Mouse (Mus musculus) forebrain, postnatal 0 days (tissue): Measurements from ENCODE around the gene Cpne5. TPM values are rescaled to one million over a fixed set of nuclear protein-coding genes. Genes with fewer than 3 reads are reported as not detected.

Experiments used
- ATAC-seq: fragments of 200-750 bp; cut with Nextera tagmentation; 2 replicates; pipeline ENCODE4 v1.8.0; 2017; ENCODE audit warnings: mild to moderate bottlenecking, moderate library complexity
- DNase-seq: peaks from one replicate; pipeline ENCODE4 v3.0.0-alpha.2; 2015
- H3K27ac ChIP-seq: fragments of 300-500 bp; sonication (generic); 2 replicates; pipeline ENCODE4 v1.5.1; 2014; ENCODE audit warnings: low read depth, mild to moderate bottlenecking, antibody characterized with exemption, low read length, moderate library complexity, mixed read lengths
- H3K27me3 ChIP-seq: fragments of 300-500 bp; sonication (generic); 2 replicates; pipeline ENCODE4 v1.6.1; 2014; ENCODE audit warnings: mild to moderate bottlenecking, low read length, mixed read lengths; ENCODE audit not compliant: insufficient read depth
- H3K36me3 ChIP-seq: fragments of 300-500 bp; sonication (generic); 2 replicates; pipeline ENCODE4 v1.6.1; 2014; ENCODE audit warnings: mild to moderate bottlenecking, moderate library complexity; ENCODE audit not compliant: insufficient read depth
- H3K4me1 ChIP-seq: fragments of 300-500 bp; sonication (generic); 2 replicates; pipeline ENCODE4 v1.6.1; 2014; ENCODE audit warnings: antibody characterized with exemption; ENCODE audit not compliant: insufficient read depth
- H3K4me2 ChIP-seq: fragments of 300-500 bp; sonication (generic); 2 replicates; pipeline ENCODE4 v1.6.1; 2014; ENCODE audit warnings: low read depth, mild to moderate bottlenecking, moderate library complexity
- H3K4me3 ChIP-seq: fragments of 300-500 bp; sonication (generic); 2 replicates; pipeline ENCODE4 v1.5.1; 2014; ENCODE audit warnings: low read depth, low read length, mixed read lengths
- H3K9ac ChIP-seq: fragments of 300-500 bp; sonication (generic); 2 replicates; pipeline ENCODE4 v1.6.1; 2014; ENCODE audit warnings: mild to moderate bottlenecking
- H3K9me3 ChIP-seq: fragments of 300-500 bp; sonication (generic); 2 replicates; pipeline ENCODE4 v1.6.1; 2016; ENCODE audit warnings: low read length
- CTCF ChIP-seq: sonication (generic); IDR thresholded peaks from 2 replicates; pipeline ENCODE4 v1.5.1; 2016; ENCODE audit warnings: antibody characterized with exemption, control low read depth, low read depth
- WGBS: fragments of 180-500 bp; shearing (Covaris S2); extraction: QIAGEN DNeasy Blood & Tissue Kit; methylation state at CpG from one replicate; pipeline ENCODE4 v1.1.7; 2014; 5-methylcytosine and 5-hydroxymethylcytosine counted together
- polyA plus RNA-seq: library from polyadenylated mRNA; unstranded; fragments of >200 nt; fragmentation: Nextera tagmentation; extraction: Ambion mirVana; gene quantifications from 2 replicates; pipeline ENCODE4 v1.2.1, GENCODE M21; 2015
- total RNA-seq: library from RNA; depleted of rRNA; stranded (reverse); fragments of >200 nt; gene quantifications from 2 replicates; pipeline ENCODE4 v1.2.3, GENCODE M21; 2014

Cpne5 gene
- total and polyA plus RNA-seq, 2 experiments from 2014 or later = 60.0 to 61.6 TPM

DNA sequence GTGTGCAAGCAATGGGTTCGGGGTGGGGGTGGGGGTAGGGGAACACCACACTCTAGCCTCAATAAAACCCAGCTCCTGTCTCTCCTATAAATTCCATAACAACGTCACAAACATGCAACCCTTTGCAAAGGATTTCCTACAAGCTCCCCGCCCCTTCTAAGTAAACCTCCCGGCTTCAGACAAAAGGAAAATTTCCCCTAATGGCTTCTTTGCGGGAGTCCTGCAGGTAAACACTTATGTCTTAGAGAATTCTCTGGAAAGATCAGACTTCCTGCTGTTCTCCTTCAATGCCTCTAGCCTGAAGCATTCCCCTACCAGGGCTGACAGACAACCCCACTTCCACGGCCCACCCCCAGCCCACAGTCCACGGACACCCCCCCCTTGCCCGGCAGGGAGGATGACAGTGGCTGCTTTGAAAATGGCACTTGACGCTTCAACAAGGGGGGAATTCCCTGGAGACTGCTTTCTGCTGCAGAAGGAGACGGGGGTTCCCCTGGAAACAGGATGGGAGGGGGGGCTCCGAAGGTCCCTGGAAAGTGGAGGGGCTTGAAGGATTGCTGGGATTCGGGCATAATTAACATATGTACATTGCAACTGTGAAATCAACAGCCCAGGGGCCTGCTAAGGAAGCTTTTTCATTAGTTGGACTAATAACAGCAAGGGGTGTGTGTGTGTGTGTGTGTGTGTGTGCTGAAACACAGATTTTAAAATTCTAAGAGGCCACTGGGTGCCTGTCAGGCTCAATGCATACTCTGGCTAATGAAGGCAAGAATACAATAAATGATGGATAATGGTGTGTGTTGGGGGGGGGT, 24.4 kb downstream of the Cpne5 start:
- Histone ChIP-seq H3K27ac (peak overlapping the region; percentile 35; the same call in 1 of the 2 replicates), H3K4me1 (peaks cover 10% of the 10 kb centered on the region; the same call in 1 of the 2 replicates), H3K9me3 (no peaks in the 10 kb centered on the region), H3K9ac (0 out of 2 replicates have a peak overlapping the region, but pooled peaks have one; percentile 28), H3K27me3 (no peaks in the 10 kb centered on the region; the same call in 1 of the 2 replicates), H3K4me2 (peak overlapping the region; percentile 27), H3K36me3 (peaks cover 3% of the 10 kb centered on the region; the same call in 1 of the 2 replicates), H3K4me3 (no peak overlapping the region; the same call in 1 of the 2 replicates)
- DNase-seq (peak; percentile 52), ATAC-seq (peak; percentile 54)
- no peak for TF ChIP-seq CTCF
- WGBS = 5% methylated on average over 12 of the region's 12 CpGs

GRCm38 (mm10) chr17:29211836-29212235, 26.1 kb downstream of the Cpne5 start:
- no peak for ATAC-seq
- H3K4me2 ChIP-seq = no peak overlapping the region
- 54% methylated on average over 7 of the region's 7 CpGs for WGBS

DNA sequence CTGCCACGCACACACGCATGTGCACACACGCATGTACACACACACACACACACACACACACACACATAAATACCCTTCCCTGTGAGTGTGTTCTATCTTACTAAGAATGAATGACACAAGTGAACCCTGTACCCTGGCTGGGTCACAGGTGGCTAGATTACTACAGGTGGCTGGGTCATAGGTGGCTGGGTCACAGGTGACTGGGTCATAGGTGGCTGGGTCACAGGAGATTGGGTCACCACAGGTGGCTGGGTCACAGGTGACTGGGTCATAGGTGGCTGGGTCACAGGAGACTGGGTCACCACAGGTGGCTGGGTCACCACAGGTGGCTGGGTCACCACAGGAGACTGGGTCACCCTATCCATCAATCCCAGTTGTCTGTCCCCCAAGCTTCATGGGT, 27.9 kb downstream of the Cpne5 start:
- TF ChIP-seq CTCF = no peak
- H3K9ac ChIP-seq = no peak overlapping the region
- no peak for ATAC-seq

More at GRCm38 (mm10) chr17:29211836-29212235, 26.1 kb downstream of the Cpne5 start:
- no peaks in the 10 kb centered on the region for H3K9me3 ChIP-seq
- H3K4me1 ChIP-seq = peaks cover 10% of the 10 kb centered on the region; the same call in 1 of the 2 replicates
- DNase-seq = no peak
- peaks cover 3% of the 10 kb centered on the region; the same call in 1 of the 2 replicates for H3K36me3 ChIP-seq
- H3K9ac ChIP-seq = no peak overlapping the region
- no peak overlapping the region for H3K27ac ChIP-seq
- H3K4me3 ChIP-seq = no peak overlapping the region
- no peaks in the 10 kb centered on the region; the same call in 1 of the 2 replicates for H3K27me3 ChIP-seq
- TF ChIP-seq CTCF = no peak

GRCm38 (mm10) chr17:29206052-29206451, 31.9 kb downstream of the Cpne5 start:
- H3K9me3 ChIP-seq = no peaks in the 10 kb centered on the region
- H3K4me1 ChIP-seq = no peaks in the 10 kb centered on the region
- H3K9ac ChIP-seq = no peak overlapping the region
- H3K27me3 ChIP-seq = no peaks in the 10 kb centered on the region
- no peak for ATAC-seq
- H3K27ac ChIP-seq = no peak overlapping the region
- DNase-seq = no peak
- H3K4me2 ChIP-seq = no peak overlapping the region
- no peak for TF ChIP-seq CTCF
- 83% methylated on average over 7 of the region's 7 CpGs for WGBS
- peaks cover 3% of the 10 kb centered on the region for H3K36me3 ChIP-seq
- no peak overlapping the region for H3K4me3 ChIP-seq

More for the DNA sequence above, 27.9 kb downstream of the Cpne5 start:
- Histone ChIP-seq H3K36me3 (peaks cover 3% of the 10 kb centered on the region), H3K4me3 (no peak overlapping the region), H3K9me3 (no peaks in the 10 kb centered on the region), H3K27ac (no peak overlapping the region), H3K4me1 (peaks cover 10% of the 10 kb centered on the region; the same call in 1 of the 2 replicates), H3K4me2 (no peak overlapping the region), H3K27me3 (no peaks in the 10 kb centered on the region; the same call in 1 of the 2 replicates)
- DNase-seq = no peak
- WGBS = 99% methylated on average over 3 of the region's 3 CpGs

GRCm38 (mm10) chr17:29202604-29203003, 35.4 kb downstream of the Cpne5 start:
- Histone ChIP-seq H3K4me3 (no peak overlapping the region), H3K27ac (no peak overlapping the region), H3K36me3 (no peaks in the 10 kb centered on the region; the same call in 1 of the 2 replicates), H3K9me3 (no peaks in the 10 kb centered on the region), H3K4me1 (no peaks in the 10 kb centered on the region), H3K27me3 (no peaks in the 10 kb centered on the region), H3K4me2 (no peak overlapping the region), H3K9ac (no peak overlapping the region)
- DNase-seq (no peak), ATAC-seq (no peak)
- 82% methylated on average over 6 of the region's 6 CpGs for WGBS
- no peak for TF ChIP-seq CTCF

GRCm38 (mm10) chr17:29199821-29200220, 38.1 kb downstream of the Cpne5 start:
- DNase-seq = no peak
- TF ChIP-seq CTCF = no peak
- no peaks in the 10 kb centered on the region for H3K27me3 ChIP-seq

More at GRCm38 (mm10) chr17:29199821-29200220, 38.1 kb downstream of the Cpne5 start:
- H3K9ac ChIP-seq = peak overlapping the region; percentile 14; the same call in 1 of the 2 replicates
- H3K4me3 ChIP-seq = no peak overlapping the region
- 28% methylated on average over 6 of the region's 7 CpGs for WGBS
- H3K4me1 ChIP-seq = no peaks in the 10 kb centered on the region
- no peaks in the 10 kb centered on the region for H3K36me3 ChIP-seq
- no peak overlapping the region for H3K4me2 ChIP-seq
- peak; percentile 40; the same call in 1 of the 2 replicates for ATAC-seq
- no peaks in the 10 kb centered on the region for H3K9me3 ChIP-seq
- H3K27ac ChIP-seq = peak overlapping the region; percentile 78
